Mouse (Mus musculus) cerebellum, postnatal 14 days (tissue): ENCODE measurements at regions not wholly inside any gene's neighbourhood (a gene's known extent, or its start where the extent isn't known, plus 50 kb on each side); places are given as distances from the start of the nearest gene placed in this dataset.
A peak's percentile ranks its signal among the peaks of the same experiment; 100 is the strongest.

Experiments
- DNase-seq, 2 experiments: peaks; one replicate each; pipeline ENCODE4 v3.0.0; 2021; ENCODE audit warnings: mixed read lengths in 2 of 2

DNA sequence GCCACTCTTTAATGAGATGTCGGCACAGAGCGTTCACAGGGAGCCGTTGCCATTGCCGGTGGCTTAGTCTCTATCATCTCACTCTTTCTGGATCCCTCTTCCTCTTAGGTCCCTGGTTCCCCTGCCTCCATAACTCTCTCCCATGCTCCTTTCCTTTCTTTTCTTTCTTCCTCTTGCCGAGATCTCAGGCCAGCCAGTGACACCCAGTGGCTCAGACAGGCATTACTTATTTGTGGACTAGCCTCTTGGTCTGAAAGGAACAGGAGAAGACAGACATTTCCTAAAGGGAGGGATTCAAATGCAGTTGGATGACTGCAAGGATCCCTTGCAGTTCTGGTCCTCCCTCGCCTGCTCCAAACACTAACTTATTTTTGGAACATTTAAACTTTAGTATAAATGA, 180.5 kb upstream of the Ado start:
- peak; percentile 71 to 77 for DNase-seq

DNA sequence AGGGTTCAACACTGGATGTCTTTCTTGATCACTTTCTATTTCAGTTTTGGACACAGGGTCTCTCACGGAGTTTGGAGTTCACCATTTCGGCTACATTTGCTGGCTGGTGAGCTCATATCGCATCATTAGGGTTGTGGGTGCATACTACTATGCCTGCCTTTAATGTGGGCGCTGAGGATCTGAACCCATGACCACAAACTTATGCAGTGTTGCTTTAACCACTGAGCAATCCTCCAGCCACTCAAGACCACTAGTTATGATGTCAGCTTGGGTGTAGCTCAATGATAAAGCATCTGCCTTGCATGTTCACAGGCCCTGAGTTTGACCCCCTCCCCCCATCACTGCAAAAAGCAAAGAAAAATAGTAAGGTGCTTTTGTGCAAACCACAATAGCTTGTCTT, 178.8 kb upstream of the Ado start:
- no peak for DNase-seq

DNA sequence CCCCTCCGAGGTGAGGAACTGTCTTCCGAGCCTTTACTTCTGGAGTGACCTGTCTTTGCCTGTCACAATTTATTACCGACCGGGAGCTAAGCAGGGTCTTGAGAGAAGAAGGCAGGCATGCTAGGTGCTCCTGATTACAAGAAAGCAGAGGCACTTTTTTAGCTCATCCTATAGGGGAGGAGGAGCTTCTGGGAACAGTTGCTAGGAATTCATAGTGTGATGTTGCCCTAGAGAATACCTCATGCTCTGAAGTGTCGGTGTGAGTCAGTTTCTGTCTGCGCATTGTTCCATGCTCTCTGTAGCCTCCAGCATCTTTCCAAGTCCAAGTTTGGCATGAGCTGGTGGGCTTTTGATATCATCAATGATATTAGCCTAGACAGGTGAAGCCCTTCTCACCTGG, 178.0 kb upstream of the Ado start:
- no peak for DNase-seq

DNA sequence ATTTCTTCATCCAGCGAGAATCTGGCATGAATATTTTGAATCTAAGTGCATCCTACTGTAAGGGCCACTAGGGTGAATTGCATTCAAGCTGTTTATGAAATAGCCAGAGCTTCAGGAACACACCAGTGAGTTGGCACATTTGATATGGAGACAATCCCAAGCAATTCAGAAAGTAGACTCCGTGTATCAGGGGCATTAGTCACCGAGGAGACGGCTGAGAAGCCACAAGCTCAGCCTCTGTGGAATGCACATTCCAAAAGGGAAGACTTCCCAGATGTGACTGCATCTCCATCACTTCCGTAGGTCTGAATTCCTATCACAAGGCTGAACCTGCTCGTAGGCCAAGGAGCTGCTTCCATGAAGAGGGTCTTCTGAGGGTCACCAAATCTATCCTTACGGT, 177.6 kb upstream of the Ado start:
- DNase-seq, result no peak

DNA sequence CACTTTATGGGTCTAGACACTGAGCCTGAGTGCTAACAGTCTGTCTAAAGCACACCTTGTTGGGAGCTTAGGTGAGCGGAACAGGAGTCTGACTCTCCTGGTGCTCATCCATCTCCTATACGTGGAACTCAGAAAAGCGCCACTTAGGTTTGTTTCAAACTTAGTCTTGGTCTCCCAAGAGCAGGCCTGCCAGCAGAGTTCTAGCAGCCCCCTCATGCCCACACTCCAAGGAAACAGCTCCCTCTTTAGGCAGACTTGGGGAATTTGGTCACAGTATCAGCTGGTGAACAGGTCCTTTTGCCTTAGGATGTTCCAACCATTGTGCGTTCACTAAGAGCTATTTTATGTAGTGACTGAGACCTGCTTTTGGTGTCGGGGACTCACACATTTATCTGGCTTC, 173.0 kb upstream of the Ado start:
- DNase-seq, result peak; percentile 31

DNA sequence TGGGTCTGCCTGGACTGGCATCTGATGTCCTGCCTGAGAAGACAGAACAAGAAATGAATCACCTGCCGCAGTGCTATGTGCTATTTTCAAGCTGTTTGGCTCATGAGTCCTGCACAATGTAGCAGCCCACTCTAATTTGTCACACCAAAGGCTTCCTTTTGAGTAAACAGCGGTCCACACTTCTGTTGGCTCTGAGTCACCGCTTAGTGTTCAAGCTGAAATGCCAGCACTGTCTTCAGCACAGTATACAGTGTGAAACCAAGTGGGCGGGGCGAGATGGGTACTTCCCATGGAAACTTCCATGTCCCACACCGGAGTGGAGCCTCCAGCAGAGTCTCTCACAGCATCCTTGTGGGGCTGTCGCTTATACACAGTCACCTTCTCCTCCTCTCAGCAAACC, 168.8 kb upstream of the Ado start:
- DNase-seq, result no peak

DNA sequence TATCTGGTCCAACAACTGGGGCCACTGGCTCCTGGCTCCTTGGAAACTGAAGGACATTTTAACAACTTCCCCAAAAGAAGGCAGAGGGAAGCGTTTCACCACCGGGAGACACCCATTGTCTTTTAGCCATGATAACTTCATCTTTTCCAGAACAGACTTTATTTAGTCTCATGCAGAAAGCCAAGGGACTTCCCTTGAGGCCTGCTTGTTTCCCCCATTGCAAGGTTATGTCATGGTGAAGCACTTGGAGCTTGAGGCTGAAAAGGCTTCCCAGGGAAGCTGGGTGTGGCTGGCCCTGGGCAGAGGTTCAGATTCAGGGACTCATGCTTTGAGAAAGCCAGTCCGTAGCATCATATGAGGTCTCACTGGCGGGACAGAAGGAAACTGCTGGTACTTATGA, 166.3 kb upstream of the Ado start:
- DNase-seq, result no peak

DNA sequence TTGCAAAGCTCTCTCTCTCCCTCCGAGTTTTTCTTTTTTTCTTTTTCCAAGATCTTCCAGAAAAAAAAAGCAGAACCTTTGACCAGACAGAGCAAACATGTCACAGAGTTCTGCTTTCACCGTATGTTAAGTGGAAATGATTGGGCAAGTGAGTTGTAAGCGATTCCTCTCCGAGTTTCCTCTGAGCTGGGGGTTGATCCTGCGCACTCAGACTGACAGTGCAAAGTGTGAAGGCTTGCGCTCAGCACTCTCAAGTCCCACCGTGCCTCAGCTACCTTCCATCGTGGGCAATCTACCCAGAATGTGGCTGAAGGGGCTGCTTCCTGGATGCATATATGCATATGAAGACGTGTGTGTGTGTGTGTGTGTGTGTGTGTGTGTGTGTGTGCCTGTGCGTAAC, 164.3 kb upstream of the Ado start:
- DNase-seq, result no peak

DNA sequence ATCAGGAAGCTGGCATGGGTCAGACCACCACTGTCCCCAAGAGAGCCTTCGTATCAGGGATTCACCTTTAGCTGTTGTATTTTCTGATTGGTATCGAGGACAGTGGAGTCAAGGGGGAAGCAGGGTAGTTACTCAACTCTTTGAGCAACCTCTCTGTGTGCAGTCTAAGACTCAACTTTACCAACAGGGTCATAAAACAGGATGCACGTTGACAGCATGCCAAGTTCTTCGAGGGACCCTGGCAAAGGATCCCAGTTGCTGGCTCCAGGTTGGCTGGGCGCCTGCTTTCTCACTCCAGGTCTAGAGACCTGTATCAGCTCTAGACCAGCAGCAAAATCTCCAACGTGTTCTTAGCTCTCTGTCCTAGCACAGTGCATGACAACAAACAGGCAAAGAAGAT, 163.9 kb upstream of the Ado start:
- DNase-seq, result peak; percentile 81 to 83

DNA sequence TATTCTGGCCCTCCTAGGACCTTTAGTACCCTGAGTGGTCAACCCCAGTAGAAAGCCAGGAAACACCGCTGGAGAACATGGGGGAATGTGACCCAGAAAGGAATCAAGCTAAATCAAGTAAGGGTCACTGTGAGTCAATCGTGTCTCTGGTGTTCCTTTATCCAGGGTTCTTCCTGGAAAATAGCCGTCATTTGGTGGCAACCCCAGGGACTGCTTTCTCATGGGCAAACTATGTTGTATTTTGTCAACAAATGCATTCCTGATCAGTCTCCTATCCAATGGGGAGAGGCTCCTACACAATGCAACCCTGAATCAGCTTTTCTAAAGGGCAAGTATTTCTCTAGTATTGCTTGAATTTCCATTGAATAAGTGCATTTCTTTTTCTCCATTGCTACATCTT, 163.2 kb upstream of the Ado start:
- DNase-seq, result no peak

DNA sequence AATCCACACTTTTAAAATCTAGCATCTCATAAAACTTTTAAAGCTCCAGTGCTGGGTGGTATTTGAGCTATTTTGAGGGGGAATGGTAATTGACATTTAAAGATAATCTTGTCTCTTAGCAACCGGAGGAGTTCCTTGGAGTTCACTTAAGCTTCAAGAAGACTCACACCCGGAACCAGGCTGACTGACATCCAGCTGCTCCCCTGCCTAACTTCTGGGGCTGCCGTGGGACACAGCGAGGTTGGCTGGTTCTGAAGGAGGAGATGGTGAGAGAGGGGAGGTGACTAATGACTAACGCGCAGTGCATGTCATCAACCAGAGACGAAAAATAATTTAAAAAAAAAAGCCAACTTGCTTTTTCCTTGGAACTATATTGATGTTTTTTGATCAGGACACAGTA, 157.7 kb upstream of the Ado start:
- no peak for DNase-seq

DNA sequence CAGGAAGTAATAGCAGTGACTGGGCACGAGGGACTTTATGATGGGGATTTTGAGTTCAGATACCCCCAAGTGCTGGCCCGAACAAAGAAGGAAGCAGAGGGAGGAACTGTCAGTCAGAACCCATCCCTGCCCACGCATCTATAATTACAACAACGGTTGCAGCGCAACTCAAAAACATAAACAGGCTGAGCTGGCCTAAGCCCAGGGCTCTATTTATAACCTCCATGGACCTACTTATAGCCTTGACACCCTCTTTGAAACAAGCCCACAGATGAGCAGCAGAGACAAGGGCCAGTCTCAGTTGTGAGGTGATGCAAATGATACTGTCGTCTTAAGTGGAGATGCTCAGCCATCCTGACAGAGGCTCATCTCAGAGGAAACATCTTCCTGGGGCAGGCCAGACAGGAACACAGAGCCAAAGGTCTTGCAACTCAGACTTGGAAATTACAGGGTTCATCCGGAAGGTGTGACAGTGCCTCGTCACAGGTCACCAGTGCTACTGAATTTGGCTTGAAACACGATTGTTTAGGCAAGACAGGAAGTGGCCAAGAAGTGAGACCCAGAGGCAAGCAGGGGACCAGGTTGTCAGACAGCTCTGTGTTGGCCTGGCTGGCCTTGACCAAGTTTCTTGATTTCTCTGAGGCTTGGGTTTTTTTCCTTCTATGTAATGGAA, 154.2 kb upstream of the Ado start:
- no peak for DNase-seq

DNA sequence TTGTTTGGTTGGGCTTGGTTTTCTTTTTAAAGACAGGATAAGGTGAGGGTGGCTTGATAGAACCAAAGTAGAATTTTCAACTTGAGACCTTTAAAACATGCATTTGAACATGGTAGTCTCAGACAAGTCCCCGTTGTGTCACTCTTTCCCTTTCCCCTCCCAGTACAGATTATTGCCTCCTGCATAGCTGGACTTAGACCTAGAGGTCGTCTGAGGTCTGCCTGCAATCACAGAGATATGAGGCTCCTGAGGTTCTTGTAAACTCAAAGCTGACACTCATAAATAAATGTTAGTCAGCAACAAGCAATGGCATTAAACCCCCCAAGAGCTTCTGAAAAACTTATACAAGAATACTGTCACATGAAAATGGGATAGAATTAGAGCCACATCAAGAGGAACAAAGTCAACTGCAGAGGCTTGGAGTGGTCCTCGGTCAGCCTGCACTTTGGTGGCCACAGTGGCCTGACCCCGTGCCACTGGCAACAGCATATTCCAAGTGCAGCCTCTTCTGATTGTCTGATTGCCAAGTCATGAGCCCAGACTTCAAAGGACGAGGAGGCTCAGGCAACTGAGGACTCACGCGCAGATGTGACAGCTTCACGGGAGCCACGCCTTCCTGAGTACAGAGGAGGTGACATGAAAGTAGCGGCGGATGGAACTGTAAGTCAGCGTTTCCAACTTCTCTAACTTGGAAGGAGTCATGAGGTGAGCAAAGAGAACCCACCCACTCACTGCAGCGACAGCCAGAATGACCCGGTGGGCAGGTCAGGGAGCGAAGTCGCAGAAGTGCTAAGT, 148.8 kb upstream of the Ado start:
- DNase-seq, result no peak

DNA sequence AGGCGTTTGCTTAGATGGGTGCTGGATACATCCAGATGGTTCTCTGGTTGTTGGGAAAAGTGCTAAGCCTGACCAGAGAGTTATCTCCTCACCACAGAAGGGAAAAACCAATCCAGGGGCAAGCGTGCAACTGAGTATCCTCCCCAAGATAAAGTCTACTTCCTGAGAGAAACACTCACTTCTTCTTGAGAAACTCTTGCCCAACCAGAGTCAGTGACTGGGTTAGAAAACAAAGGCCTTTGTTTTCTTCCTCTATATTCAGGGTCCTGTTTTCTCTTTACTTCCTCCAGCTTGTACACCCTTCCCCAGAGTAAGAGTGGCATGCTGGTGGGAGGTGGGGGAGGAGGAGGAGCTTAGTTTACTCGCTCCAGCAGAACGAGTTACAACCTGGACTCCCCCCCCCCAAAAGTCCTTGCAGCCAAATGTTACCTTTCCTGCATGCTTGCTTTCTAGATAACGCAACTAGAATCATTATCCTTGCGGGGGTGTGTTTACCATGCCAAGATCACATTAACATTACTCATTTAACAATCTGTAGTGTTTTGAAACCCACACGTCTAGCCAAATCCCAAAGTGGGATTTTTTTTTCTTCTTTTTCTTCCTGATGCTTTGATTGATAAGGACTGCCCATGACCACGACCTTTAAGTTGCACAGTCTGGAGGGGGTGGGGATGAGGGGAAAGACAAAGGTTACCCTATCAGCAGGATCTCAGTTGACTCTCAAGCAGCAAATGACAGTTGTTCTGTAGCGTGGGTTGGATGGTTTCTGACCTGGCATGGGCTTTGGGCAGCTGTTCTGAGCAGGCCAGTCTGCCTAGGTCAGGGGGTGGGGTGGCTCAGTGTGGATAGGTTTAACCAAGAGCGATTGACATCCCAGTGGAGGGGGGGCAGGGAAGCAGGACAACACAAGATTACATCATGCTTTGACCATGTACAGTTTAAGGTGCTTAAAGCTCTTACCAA, 147.4 kb upstream of the Ado start:
- no peak for DNase-seq

DNA sequence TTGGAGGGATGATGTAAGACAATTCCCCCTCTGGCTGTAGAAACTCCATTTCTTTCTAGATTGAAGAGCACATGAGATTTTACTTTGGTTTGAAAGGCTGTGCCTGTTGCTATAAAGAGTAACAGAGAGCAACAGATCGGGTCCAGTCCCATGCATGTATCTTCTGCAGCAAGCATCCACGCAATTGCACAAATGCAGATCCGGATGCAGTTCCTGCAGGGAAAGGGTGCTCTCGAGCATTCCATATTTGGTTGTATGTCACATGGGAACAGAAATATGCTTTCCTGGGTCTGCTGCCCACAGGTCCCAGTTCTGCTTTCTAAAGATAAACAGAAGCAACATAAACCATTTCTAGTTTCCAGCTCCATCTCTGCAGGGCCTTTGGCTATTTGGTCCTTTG, 146.0 kb upstream of the Ado start:
- DNase-seq, result no peak

DNA sequence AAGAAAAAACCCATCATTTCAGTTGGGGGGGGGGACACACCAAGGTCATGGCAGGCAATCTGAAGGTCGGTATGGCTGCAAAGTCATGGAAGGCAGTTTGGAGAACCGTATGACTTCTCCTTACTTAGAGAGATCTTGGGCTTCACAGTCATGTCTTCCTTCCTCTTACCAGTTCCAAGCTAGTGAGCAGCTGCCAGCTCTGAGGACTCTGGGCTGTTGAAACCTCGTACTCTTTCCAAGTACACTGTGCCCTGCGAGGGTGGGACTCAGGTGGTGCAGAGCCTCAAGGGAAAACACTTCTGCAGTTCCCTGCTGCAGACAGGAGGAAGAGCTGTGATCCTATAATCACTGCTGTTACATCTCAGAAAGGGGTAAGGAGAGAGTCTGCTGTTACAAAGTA, 144.8 kb upstream of the Ado start:
- DNase-seq, result no peak

DNA sequence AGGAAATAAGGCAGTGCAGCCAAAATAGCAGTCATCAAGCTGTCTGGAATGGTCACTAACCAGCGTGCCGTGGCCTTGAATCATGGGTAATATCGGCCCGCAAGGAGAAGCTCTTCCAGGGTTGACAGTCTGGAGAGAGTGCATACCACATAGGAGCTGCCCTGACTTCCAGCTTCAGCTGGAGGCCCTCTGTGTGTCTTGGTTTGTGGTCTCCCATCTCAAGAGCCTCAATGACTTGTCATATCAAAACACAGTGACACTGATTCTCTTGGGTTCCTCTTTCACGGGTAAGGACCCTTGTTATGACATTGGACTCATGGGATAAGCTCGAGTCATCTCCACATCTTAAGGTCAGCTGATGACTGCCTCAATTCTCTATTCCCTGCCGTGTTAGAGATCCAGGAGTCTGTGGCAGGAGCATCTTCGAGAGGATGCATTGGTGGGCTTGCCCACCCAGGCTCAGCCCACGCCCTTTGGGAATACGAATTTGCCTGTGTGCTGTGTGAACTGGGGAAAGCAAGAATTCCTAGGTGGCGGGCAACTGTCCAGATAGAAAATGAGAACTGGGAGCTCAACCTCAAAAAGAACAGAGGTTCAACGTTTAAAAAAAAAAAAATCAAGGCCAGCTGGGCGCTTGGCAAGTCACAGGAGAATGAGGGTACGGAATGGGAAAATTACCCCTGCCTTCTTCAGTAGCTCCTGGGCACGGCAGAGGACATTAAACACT, 141.4 kb upstream of the Ado start:
- DNase-seq, result no peak

DNA sequence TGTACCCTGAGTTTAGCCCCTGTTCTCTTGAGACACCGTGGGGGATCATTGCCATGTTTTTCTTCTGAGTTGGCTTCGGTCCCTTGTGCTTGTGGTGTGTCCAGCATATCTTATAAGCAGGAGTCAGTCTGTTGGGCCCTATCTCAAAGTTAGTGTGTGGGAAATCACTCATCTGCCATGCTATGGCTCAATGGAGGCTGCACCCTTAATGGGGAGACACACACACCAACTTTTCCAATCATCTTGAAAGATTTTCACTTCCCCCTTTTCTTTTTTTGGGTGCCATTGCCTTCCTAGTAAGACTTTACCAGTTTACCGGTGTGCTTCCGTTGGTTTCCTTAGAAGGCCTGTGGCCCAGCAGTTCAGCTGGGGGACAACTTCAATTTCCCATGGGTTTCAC, 130.6 kb upstream of the Ado start:
- no peak for DNase-seq

DNA sequence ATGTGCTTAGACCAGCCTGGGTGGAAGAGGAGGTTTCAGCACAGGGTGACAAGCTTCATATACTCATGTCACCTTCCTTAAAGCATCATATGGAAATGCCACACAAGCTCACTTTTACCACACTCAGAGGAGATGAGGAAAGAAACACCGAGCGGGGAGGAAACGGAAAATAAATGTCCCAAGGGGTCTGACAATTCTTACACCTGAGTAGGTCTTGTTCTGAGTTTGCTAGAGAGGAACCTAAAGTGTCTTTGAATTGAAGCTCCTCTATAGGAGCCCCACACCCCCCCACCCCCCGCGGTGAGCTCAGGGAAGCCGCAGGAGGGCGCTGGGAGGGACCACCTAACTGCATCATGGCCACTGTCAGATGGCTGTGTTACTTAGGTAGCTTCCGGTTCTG, 124.7 kb upstream of the Ado start:
- DNase-seq, result no peak

DNA sequence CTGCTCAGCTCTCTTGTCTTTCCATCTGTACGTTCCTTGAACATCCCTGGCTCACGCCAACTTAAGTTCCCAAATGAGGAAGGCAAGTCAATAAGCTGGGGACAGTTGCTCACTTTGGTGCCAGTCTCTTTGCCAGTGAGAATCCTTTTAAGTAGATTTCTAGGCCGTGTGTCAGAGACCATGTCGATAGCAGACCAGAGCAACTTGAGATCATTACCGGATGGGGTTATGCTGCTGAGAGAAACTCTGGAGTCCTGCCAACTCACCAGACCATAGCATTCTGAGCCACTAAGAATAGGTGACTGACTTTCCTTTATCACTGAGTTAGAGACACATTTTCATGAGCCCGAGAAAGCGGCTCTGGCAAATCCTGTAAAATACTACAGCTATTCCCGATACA, 123.5 kb upstream of the Ado start:
- peak; percentile 52 to 61 for DNase-seq

DNA sequence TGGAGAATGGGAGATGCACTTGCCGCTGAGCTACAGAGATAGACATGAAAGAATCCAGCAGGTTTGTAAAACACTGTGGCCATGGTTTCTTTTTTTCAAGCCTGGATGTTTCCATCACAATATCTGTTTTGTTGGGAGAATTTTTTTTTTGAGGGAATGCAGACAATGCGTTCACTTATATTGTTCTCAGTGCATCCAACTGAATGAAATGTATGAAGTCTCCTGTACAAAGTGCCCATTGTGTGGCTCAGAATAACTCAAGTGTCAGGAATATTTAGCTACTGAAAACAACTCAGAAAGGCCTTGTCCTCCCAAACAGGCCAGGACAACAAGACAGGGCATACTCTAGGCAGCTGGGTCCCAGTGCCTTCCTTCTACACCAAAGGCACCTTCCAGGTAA, 120.3 kb upstream of the Ado start:
- DNase-seq, result no peak

DNA sequence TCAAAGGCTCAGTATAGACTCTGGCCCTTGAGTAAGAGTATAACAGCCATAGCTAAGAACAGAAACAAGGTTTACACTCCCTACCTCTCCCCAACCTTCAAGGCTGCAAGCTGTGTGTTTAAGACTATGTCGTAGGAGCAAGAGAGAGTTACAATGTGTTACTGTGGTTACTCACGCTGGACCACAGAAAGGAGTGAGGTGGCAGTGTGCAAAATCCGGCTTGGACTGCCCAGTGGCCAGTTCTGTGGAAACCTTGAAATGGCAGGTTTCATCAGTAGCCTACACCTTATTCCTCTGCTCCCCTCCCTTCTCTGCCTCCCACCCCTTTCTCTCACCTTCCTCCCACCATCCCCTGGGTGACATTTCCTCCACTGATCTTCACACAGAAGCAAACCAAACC, 114.3 kb upstream of the Ado start:
- DNase-seq, result no peak

DNA sequence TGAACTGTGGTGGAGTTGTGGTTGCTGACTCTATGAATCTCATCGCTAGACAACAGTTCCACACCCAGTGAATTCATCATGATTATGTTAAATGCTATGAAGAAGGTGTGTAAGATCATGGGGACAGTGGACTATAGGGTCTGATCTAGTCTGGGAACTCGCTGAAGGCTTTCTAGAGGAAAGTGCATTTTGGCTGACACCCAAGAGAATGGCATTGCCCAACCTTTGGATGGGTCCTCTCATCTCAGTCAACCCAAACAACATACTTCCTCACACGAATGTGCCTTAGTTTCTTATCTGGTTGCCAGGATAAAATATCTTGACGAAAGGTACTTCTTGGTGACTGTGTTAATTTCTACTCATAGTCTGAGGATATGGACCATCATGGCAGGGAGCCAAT, 112.9 kb upstream of the Ado start:
- DNase-seq, result no peak
